Mouse (Mus musculus): ENCODE data around the gene Hip1. TPM values are rescaled to one million over a fixed set of nuclear protein-coding genes. Genes with fewer than 3 reads are reported as not detected.

Hip1 gene
- polyA plus RNA-seq, 1 experiment from 2014 or later = 24.9 TPM

DNA sequence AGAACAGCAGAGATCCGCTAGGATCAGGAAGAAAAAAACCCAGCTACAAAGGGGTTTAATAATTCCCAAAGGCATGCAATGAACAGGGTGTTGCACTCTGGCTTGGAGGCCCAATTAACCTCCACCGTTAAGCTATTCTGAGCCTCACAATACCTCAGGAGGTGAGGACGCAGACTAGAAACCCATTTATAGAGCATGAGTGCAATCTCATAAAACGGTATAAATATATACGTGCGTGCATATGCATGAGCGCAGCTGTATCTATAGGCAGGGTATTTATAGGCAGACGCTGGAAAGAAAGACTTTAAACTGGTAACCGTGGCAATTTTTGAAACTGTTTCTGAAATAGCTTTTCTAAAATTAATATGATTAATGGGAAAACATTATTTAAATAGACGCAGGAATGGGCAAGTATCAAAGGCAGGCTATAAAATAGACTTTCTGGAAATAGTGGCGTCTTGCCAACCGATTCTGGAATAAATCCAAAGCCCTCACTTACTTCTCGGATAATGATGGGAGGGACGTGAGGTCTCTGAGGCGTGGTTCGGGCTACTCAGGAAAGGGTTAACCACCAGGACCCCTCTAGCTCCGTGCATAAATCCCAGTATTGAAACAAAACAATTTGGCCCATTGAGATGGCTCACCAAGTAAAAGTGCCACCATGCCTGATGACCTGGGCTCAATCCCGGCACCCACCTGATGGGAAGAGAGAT, 37.2 kb downstream of the Hip1 start:
- Histone ChIP-seq H3K9me3 (no peaks in the 10 kb centered on the region), H3K27ac (replicated peaks) (no peak overlapping the region), H3K27me3 (replicated peaks) (no peaks in the 10 kb centered on the region), H3K4me2 (no peak overlapping the region), H3K4me1 (peaks cover 13% of the 10 kb centered on the region), H3K9ac (no peak overlapping the region), H3K4me3 (no peak overlapping the region), H3K36me3 (peaks cover 6% of the 10 kb centered on the region; the same call in 1 of the 2 replicates)
- no peak for ATAC-seq (ENCODE audit: extremely low read depth, insufficient number of reproducible peaks, low FRiP score, low TSS enrichment)
- 67% methylated on average over 18 of the region's 18 CpGs for WGBS

DNA sequence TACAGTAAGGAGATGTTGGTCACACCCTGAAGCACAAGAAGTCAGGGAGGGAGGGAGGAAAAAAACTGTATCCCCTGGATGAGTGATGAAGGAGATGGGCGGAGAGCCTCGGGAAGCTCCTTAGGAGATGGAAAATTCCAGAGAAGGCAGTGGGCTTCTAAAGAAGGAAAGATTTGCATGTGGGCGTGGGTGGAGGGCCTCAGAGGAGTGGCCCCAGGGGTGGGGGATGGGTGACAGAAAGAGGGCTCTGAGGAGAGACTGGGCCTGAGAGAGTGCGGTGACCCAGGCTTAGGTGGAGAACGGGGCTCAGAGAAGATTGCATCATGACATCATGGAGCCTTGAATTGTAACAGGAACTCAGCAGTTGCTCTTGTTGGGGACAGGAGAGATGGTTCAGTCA, 39.5 kb downstream of the Hip1 start:
- 47% methylated on average over 5 of the region's 5 CpGs for WGBS
- H3K27ac ChIP-seq (replicated peaks) = no peak overlapping the region
- peaks cover 6% of the 10 kb centered on the region; the same call in 1 of the 2 replicates for H3K36me3 ChIP-seq
- H3K9ac ChIP-seq = no peak overlapping the region
- no peak overlapping the region for H3K4me3 ChIP-seq
- no peak for ATAC-seq (ENCODE audit: extremely low read depth, insufficient number of reproducible peaks, low FRiP score, low TSS enrichment)
- H3K4me2 ChIP-seq = no peak overlapping the region
- no peaks in the 10 kb centered on the region for H3K27me3 ChIP-seq (replicated peaks)
- H3K4me1 ChIP-seq = peaks cover 23% of the 10 kb centered on the region
- H3K9me3 ChIP-seq = no peaks in the 10 kb centered on the region

DNA sequence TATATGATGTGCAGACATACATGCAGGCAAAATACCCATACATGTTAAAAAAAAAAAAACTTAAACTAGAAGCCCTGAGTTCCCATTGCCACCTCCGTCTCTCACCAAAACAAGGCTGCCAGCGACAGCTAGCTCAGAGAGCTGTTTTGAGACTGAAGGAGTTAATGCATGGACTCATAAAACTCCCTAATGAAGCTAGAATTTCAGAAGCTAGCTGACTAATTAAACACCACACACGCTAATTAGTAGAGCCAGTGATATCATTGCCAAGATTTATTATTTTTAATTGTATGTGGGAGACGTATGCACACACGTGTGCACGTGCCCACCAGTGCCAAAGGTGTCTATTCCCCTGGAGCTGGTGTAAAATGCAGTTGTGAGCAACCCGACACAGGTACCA, 42.0 kb downstream of the Hip1 start:
- Histone ChIP-seq H3K4me3 (no peak overlapping the region), H3K4me1 (peaks cover 22% of the 10 kb centered on the region), H3K27ac (replicated peaks) (no peak overlapping the region), H3K9ac (no peak overlapping the region), H3K27me3 (replicated peaks) (no peaks in the 10 kb centered on the region), H3K9me3 (no peaks in the 10 kb centered on the region), H3K36me3 (peaks cover 6% of the 10 kb centered on the region; the same call in 1 of the 2 replicates), H3K4me2 (no peak overlapping the region)
- 79% methylated on average over 7 of the region's 7 CpGs for WGBS
- no peak for ATAC-seq (ENCODE audit: extremely low read depth, insufficient number of reproducible peaks, low FRiP score, low TSS enrichment)

DNA sequence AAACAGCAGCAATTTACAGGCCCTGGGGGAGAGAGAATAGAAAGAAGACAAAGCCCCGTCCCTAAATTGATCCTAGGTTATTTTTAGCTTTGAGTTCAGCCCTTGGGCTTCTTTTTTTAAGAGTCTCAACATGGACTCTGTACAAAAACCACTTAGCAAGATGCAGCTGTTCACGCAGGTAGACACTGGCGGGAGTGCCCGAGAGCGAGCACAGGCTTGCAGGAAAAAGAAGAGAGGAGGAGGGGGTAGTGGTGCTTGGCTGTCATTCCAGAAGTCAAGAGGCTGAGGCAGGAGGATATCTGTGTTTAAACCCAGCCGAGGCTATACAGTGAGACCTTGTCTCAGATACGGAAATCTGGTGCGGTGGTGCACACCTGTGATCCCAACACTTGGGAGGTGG, 42.9 kb downstream of the Hip1 start:
- peaks cover 6% of the 10 kb centered on the region; the same call in 1 of the 2 replicates for H3K36me3 ChIP-seq
- no peaks in the 10 kb centered on the region for H3K27me3 ChIP-seq (replicated peaks)
- ATAC-seq (ENCODE audit: extremely low read depth, insufficient number of reproducible peaks, low FRiP score, low TSS enrichment) = no peak
- no peaks in the 10 kb centered on the region for H3K9me3 ChIP-seq
- 63% methylated on average over 8 of the region's 8 CpGs for WGBS
- H3K9ac ChIP-seq = no peak overlapping the region
- no peak overlapping the region for H3K4me3 ChIP-seq
- no peak overlapping the region for H3K27ac ChIP-seq (replicated peaks)
- H3K4me2 ChIP-seq = no peak overlapping the region
- peaks cover 15% of the 10 kb centered on the region for H3K4me1 ChIP-seq

DNA sequence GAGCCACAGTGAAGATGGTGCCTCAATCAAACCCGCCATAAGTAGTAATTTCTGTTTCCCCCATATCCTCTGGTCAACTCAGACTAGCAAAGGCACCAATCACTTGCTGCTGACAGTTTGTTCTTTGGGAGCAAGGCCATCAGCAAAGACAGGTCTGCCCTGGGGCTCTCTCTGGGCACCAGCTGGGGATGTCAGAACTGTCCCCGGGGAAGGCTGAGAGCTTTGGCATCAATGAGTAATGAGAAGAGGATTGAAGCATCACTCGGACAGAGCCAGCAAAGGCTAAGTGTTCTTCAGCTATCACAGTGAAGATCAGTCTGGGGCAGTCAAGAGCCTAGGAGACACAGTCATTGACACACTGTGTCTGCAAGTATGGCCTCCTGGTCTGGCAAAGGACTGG, 46.0 kb downstream of the Hip1 start:
- WGBS = 67% methylated on average over 3 of the region's 3 CpGs
- no peaks in the 10 kb centered on the region for H3K27me3 ChIP-seq (replicated peaks)
- no peaks in the 10 kb centered on the region for H3K9me3 ChIP-seq
- no peak overlapping the region for H3K4me3 ChIP-seq
- no peak for ATAC-seq (ENCODE audit: extremely low read depth, insufficient number of reproducible peaks, low FRiP score, low TSS enrichment)
- H3K4me1 ChIP-seq = peaks cover 11% of the 10 kb centered on the region
- H3K27ac ChIP-seq (replicated peaks) = no peak overlapping the region
- H3K36me3 ChIP-seq = no peaks in the 10 kb centered on the region
- H3K4me2 ChIP-seq = no peak overlapping the region
- no peak overlapping the region for H3K9ac ChIP-seq

DNA sequence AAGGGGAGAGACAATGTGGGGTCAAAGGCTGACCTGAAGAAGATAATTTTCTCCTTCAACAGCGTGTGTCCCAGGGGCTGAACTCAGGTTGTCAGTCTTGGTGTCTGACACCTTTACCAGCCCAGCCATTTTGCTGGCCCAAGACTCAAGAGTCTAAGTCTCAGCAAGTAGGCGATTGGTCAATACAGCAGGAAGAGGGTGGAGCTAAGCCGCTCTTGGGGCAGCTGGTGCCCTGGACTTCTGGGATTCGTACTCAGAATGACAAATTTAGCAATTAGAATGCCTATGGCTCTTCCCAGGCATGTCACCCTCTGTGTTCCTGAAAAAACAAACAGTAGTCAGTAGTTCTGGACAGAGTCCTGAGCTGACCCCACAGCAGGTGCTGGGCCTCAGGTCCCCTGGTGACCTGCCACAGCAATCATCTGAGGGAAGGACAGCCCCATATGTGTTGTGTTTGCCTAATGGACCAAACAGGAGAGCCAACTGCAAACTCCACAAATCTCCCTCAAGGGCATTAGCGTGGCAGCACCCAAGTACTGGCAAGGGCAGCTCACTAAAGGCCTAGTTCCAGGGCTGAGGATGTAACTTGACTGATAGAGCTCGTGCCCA, 47.5 kb downstream of the Hip1 start:
- Histone ChIP-seq H3K9ac (no peak overlapping the region), H3K36me3 (no peaks in the 10 kb centered on the region)
- WGBS = 71% methylated on average over 6 of the region's 6 CpGs

DNA sequence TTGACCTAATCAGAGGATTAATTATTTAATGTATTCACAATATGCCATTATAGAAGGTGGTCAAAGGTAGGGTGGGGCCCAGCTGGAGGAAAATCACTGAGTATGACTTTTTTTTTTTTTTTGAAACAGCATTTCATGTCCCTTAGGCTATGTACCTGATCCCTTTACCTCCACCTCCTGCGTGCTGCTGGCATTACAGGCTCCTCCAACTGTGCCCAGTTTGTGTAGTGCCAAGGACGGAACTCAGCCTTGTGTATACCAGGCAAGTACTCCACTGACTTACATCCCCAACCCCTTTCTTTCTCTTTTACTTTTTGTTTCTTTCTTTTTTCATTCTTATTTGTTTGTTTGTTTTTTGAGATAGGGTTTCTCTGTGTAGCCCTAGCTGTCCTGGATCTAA, 48.4 kb downstream of the Hip1 start:
- WGBS = 80% methylated on average over 2 of the region's 2 CpGs
- H3K27me3 ChIP-seq (replicated peaks) = no peaks in the 10 kb centered on the region
- no peak overlapping the region for H3K9ac ChIP-seq
- no peaks in the 10 kb centered on the region for H3K36me3 ChIP-seq
- no peak for ATAC-seq (ENCODE audit: extremely low read depth, insufficient number of reproducible peaks, low FRiP score, low TSS enrichment)
- H3K4me2 ChIP-seq = no peak overlapping the region
- no peak overlapping the region for H3K4me3 ChIP-seq
- no peaks in the 10 kb centered on the region for H3K9me3 ChIP-seq
- H3K27ac ChIP-seq (replicated peaks) = no peak overlapping the region
- H3K4me1 ChIP-seq = peaks cover 4% of the 10 kb centered on the region

More for the DNA sequence above, 47.5 kb downstream of the Hip1 start:
- no peak overlapping the region for H3K4me2 ChIP-seq
- H3K4me3 ChIP-seq = no peak overlapping the region
- H3K9me3 ChIP-seq = no peaks in the 10 kb centered on the region
- no peak overlapping the region for H3K27ac ChIP-seq (replicated peaks)
- H3K27me3 ChIP-seq (replicated peaks) = no peaks in the 10 kb centered on the region
- peaks cover 11% of the 10 kb centered on the region for H3K4me1 ChIP-seq
- ATAC-seq (ENCODE audit: extremely low read depth, insufficient number of reproducible peaks, low FRiP score, low TSS enrichment) = no peak

DNA sequence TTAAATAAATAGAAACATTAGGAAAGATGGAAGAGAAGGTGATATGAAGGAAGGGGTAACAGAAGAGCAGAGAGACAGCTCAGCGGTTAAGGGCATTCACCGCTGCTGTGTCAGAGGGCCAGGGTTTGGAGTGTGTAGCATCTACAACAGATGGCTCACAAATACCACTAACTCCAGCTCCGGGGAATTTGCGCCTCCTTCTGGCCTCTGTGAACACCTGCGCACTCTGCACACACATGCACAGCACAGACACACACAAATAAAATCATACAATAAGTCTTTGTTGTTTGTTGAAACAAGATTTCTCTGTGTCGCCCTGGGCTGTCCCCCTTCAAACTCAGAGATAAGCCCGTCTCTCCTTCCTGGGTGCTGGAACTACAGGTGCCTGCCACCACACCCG, 49.4 kb downstream of the Hip1 start:
- H3K27me3 ChIP-seq (replicated peaks) = no peaks in the 10 kb centered on the region
- no peak overlapping the region for H3K27ac ChIP-seq (replicated peaks)
- no peak overlapping the region for H3K9ac ChIP-seq
- no peaks in the 10 kb centered on the region for H3K4me1 ChIP-seq
- no peaks in the 10 kb centered on the region for H3K36me3 ChIP-seq
- 90% methylated on average over 8 of the region's 8 CpGs for WGBS
- ATAC-seq (ENCODE audit: extremely low read depth, insufficient number of reproducible peaks, low FRiP score, low TSS enrichment) = no peak
- H3K4me2 ChIP-seq = no peak overlapping the region
- no peaks in the 10 kb centered on the region for H3K9me3 ChIP-seq
- no peak overlapping the region for H3K4me3 ChIP-seq

DNA sequence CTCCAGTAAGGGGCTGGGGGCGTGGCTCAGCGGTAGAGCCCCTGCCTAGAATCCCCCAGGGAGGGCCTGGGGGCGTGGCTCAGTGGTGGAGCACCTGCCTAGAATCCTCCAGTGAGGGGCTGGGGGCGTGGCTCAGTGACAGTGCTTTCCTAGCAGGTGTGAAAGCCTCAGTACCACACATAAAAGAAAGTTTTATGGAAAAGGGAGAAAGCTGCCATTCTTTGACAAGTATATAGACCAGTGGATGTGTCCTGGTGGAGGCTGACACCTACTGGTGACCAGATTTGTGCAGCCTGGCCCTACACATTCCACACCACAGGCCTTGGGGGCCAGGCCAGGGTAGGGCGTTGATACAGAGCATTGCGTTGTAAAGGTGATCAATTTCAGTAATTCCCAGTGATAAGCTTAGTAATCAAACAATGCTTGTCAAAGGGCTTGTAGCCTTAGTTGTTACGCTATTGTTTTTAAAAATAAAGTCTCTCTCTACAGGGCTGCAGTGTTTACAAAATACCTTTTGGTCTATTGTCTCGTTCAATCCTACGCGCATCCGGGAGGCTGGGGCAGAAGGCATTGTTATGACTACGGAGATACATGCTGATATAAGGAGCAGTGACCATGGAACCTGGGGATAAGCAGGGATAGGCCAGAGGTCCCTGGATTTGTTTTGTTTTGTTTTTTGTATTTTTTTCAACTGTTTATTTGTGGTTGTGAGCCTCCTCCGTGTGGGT, 50.6 kb downstream of the Hip1 start:
- Histone ChIP-seq H3K4me3 (no peak overlapping the region), H3K27ac (replicated peaks) (no peak overlapping the region), H3K9ac (no peak overlapping the region), H3K4me2 (no peak overlapping the region), H3K4me1 (peaks cover 6% of the 10 kb centered on the region), H3K36me3 (no peaks in the 10 kb centered on the region), H3K27me3 (replicated peaks) (no peaks in the 10 kb centered on the region), H3K9me3 (no peaks in the 10 kb centered on the region)
- no peak for ATAC-seq (ENCODE audit: extremely low read depth, insufficient number of reproducible peaks, low FRiP score, low TSS enrichment)
- WGBS = 81% methylated on average over 13 of the region's 13 CpGs

DNA sequence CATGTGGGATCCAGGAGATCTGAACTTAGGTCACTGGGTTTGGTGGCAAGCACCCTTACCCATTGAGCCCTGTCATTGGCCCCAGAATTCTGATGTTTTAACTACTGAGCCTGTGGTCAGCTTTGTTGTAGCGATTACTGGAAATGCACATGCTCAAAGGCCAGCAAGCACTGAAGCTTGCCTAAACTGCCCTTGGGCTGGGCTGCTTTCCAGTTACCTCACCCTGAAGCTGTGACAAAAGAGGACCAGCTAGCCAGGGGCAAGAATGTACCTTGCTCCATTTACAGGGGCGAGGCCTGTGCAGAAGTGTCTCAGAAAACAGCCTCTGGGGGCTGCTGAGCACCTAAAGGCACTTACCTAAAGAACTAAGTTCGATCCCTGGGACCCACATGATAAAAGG, 51.8 kb downstream of the Hip1 start:
- no peak for ATAC-seq (ENCODE audit: extremely low read depth, insufficient number of reproducible peaks, low FRiP score, low TSS enrichment)
- 66% methylated on average over 3 of the region's 3 CpGs for WGBS
- no peak overlapping the region for H3K4me3 ChIP-seq

DNA sequence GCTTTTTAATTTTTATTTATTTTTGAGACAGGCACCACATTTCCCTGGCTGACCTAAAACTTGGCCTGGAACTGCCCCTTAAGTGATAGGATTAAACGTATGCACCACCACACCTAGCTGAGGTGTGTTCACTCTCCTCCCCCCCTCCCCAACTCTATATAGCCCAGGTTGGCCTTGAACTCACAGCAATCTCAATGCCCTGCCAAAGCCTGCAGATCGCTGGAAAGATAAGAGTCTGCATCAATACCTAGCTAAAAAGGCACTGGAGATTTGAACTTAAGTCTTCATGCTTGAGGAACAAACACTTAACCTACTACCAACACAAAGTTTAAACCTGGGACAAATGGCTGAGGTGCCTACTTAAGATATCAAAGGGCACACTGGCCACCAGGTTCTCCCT, 52.8 kb downstream of the Hip1 start:
- Histone ChIP-seq H3K27ac (replicated peaks) (no peak overlapping the region), H3K9ac (no peak overlapping the region), H3K4me1 (peaks cover 21% of the 10 kb centered on the region), H3K36me3 (no peaks in the 10 kb centered on the region), H3K27me3 (replicated peaks) (no peaks in the 10 kb centered on the region), H3K4me3 (no peak overlapping the region), H3K9me3 (no peaks in the 10 kb centered on the region), H3K4me2 (no peak overlapping the region)
- no peak for ATAC-seq (ENCODE audit: extremely low read depth, insufficient number of reproducible peaks, low FRiP score, low TSS enrichment)
- 79% methylated on average over 2 of the region's 2 CpGs for WGBS

More for the DNA sequence above, 51.8 kb downstream of the Hip1 start:
- H3K9ac ChIP-seq = no peak overlapping the region
- H3K9me3 ChIP-seq = no peaks in the 10 kb centered on the region
- H3K27ac ChIP-seq (replicated peaks) = no peak overlapping the region
- H3K27me3 ChIP-seq (replicated peaks) = no peaks in the 10 kb centered on the region
- no peaks in the 10 kb centered on the region for H3K36me3 ChIP-seq
- H3K4me1 ChIP-seq = peaks cover 11% of the 10 kb centered on the region
- no peak overlapping the region for H3K4me2 ChIP-seq
